Mouse (Mus musculus) CH12.LX (cell line): ENCODE measurements at regions not wholly inside any gene's neighbourhood (a gene's known extent, or its start where the extent isn't known, plus 50 kb on each side); places are given as distances from the start of the nearest gene placed in this dataset.

Source experiments
- CHD2 ChIP-seq: IDR thresholded peaks from 2 replicates; pipeline ENCODE4 v1.6.1; 2011; ENCODE audit warnings: low read length, improper control_type of control experiment
- CTCF ChIP-seq, 2 experiments: IDR thresholded peaks in 1 of 2; conservative IDR thresholded peaks in 1 of 2; 2 replicates each; pipeline ENCODE4 v1.5.1; 2011 to 2012; ENCODE audit warnings: low read depth in 2 of 2, low read length in 2 of 2, improper control_type of control experiment in 1 of 2, inconsistent platforms in 1 of 2, mild to moderate bottlenecking in 1 of 2, moderate library complexity in 1 of 2
- ELF1 ChIP-seq: IDR thresholded peaks from 2 replicates; pipeline ENCODE4 v1.6.1; 2014; ENCODE audit warnings: low read depth, mild to moderate bottlenecking, inconsistent platforms, low read length, improper control_type of control experiment
- EP300 ChIP-seq: IDR thresholded peaks from 2 replicates; pipeline ENCODE4 v1.6.1; 2011; ENCODE audit warnings: low read length, improper control_type of control experiment
- GABPA ChIP-seq: IDR thresholded peaks from 2 replicates; pipeline ENCODE4 v1.6.1; 2012; ENCODE audit warnings: low read depth, low read length, improper control_type of control experiment, inconsistent platforms; ENCODE audit not compliant: insufficient replicate concordance
- JUND ChIP-seq: conservative IDR thresholded peaks from 2 replicates; pipeline ENCODE4 v1.6.1; 2011; ENCODE audit warnings: low read depth, low read length, improper control_type of control experiment
- MAFK ChIP-seq: IDR thresholded peaks from 2 replicates; pipeline ENCODE4 v1.6.1; 2011; ENCODE audit warnings: low read length, improper control_type of control experiment; ENCODE audit not compliant: insufficient replicate concordance
- MAX ChIP-seq: IDR thresholded peaks from 2 replicates; pipeline ENCODE4 v1.6.1; 2011; ENCODE audit warnings: low read length, improper control_type of control experiment
- MXI1 ChIP-seq: IDR thresholded peaks from 2 replicates; pipeline ENCODE4 v1.6.1; 2011; ENCODE audit warnings: mild to moderate bottlenecking, low read depth, low read length, improper control_type of control experiment
- NRF1 ChIP-seq: IDR thresholded peaks from 2 replicates; pipeline ENCODE4 v1.6.1; 2014; ENCODE audit warnings: low read depth, mild to moderate bottlenecking, inconsistent platforms, low read length, improper control_type of control experiment, moderate library complexity
- POLR2A ChIP-seq: IDR thresholded peaks from 2 replicates; pipeline ENCODE4 v1.6.1; 2011; ENCODE audit warnings: low read depth, mild to moderate bottlenecking, improper control_type of control experiment, low read length
- SIN3A ChIP-seq: IDR thresholded peaks from 2 replicates; pipeline ENCODE4 v1.6.1; 2012; ENCODE audit warnings: low read length, improper control_type of control experiment, inconsistent platforms
- UBTF ChIP-seq: IDR thresholded peaks from 2 replicates; pipeline ENCODE4 v1.6.1; 2012; ENCODE audit warnings: low read depth, mild to moderate bottlenecking, inconsistent platforms, low read length, improper control_type of control experiment, moderate library complexity
- ZKSCAN1 ChIP-seq: IDR thresholded peaks from 2 replicates; pipeline ENCODE4 v1.6.1; 2012; ENCODE audit warnings: low read depth, inconsistent platforms, low read length, improper control_type of control experiment, borderline replicate concordance

DNA sequence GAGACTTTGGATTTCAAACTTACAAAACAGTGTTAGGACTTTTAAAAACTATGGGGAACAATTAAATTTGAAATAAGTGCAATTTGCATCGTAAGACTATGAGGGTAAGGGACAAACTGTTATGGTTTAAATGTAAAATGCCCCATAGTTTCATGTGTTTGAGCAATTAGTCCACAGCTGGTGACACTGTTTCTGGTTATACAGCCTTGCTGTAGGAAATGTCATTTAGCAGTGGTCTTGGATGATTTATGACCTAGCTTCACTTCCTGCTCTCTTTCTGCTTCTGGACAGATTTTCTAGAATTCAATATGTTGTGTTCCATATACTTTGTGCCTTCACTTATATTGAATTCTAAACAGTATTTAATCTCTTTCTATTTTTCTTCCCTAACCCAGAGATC lies 961.5 kb upstream of the Mdga2 start:
- TF ChIP-seq UBTF: no peak
- no peak for TF ChIP-seq CTCF (conservative IDR thresholded peaks at IDR 0.05 in 1 of 2, IDR thresholded peaks at IDR 0.05 in 1 of 2; ENCODE audit: low read depth in 2 of 2, low read length in 2 of 2)
- TF ChIP-seq POLR2A: no peak
- TF ChIP-seq SIN3A: no peak
- TF ChIP-seq ELF1: no peak
- no peak for TF ChIP-seq GABPA
- no peak for TF ChIP-seq MAX
- no peak for TF ChIP-seq NRF1
- TF ChIP-seq MAFK: no peak
- no peak for TF ChIP-seq MXI1
- TF ChIP-seq EP300: no peak
- TF ChIP-seq CHD2: no peak
- TF ChIP-seq JUND: no peak
- no peak for TF ChIP-seq ZKSCAN1
